Mouse (Mus musculus) right cerebral cortex, postnatal 25 days (tissue): ENCODE measurements around the gene Fam69b.

ENCODE experiments used
- DNase-seq: peaks from one replicate; pipeline ENCODE4 v3.0.0; 2022

The Fam69b gene

DNA sequence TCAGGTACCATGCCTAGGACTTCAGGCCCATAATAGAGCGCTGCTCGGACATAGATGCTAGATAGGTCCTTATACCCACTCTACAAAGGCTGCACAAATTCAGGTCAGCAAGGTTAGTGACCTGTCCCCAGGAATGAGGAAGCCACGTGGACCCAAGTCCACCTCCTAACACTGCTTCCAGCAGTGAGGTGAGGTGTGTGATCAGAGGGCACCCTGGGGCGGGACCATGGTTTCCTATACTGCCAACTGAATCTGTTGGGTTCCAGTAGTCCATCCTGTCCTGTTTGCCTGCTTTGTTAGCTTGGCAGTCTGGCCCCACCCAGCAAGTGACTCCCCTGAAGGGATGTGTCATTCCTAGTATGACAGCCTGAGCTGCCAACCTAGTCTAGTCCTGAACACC lies 28.3 kb upstream of the Fam69b start:
- no peak for DNase-seq

GRCm38 (mm10) chr2:26600664-26601063 lies 27.6 kb upstream of the Fam69b start:
- DNase-seq: no peak

DNA sequence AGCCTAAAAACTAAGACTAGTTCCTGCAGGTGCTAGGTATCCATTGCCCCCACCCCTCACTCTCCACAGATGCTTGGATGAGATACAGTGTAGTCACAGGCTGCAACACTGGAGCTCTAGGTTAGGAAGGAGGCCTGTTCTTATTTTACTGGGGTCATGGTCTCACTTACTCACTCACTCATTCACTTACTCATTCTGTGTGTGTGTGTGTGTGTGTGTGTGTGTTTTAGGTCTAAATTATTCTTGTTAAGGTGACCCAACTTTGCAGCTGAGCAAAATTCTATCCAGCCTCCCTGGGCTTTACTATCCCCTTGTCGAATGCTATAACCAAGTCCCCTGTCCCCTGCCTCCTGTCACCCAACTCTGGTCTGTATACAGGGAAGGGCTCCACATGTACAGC lies 26.7 kb upstream of the Fam69b start:
- DNase-seq: no peak

DNA sequence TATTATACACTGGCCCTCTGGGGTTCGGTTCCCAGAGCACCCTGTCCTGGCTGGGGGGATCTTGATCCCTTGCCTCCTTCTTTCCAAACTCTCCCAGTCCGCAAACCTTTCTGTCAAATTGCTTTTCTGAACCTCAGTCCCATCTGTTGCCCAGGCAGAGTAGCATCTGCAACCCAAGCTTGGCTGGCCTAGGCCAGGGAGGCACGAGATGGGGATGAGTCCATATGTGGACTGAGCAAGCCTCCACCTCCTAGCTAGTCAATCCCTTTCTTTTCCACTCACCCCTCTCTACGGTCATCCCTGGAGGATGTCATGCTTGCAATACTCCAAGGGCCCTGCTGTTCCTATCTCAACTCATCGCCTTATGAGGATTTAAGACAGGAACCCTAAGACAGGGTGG lies 25.6 kb upstream of the Fam69b start:
- no peak for DNase-seq

DNA sequence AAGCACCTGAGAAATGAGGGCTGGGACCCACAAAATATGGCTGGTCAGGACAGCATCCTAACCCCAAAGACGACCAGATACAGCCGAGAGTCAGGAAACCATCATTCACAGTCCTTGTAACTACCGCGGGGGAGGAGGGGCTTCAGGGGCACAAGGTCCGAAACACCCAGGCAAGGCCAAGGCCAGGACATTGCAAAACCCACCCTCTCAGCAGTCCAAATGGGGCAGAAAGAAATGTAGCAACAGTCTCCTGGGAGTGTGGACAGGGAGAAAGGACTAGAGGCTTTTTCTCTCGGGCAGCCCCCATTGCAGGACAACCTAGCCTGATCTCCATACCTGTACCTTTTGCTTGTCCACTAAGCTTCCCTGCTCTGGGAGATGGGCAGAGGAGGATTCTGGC lies 25.1 kb upstream of the Fam69b start:
- DNase-seq: no peak

- DNase-seq: no peak
Measured at GRCm38 (mm10) chr2:26603720-26604671, 24.3 kb upstream of the Fam69b start, which contains the start of gene Agpat2. TSS of gene Agpat2 (minus strand) at chr2:26604417.

- DNase-seq: no peak
Measured at GRCm38 (mm10) chr2:26605331-26605730, 22.9 kb upstream of the Fam69b start.

- no peak for DNase-seq
Measured at GRCm38 (mm10) chr2:26606579-26606978, 21.7 kb upstream of the Fam69b start.

GRCm38 (mm10) chr2:26607056-26607910 lies 21.0 kb upstream of the Fam69b start:
- no peak for DNase-seq

GRCm38 (mm10) chr2:26608781-26609180 lies 19.5 kb upstream of the Fam69b start:
- no peak for DNase-seq

GRCm38 (mm10) chr2:26609261-26609661 lies 19.0 kb upstream of the Fam69b start:
- no peak for DNase-seq

GRCm38 (mm10) chr2:26610526-26610925 lies 17.7 kb upstream of the Fam69b start:
- no peak for DNase-seq

- no peak for DNase-seq
Measured at GRCm38 (mm10) chr2:26611054-26611453, 17.2 kb upstream of the Fam69b start.

- DNase-seq: no peak
Measured at GRCm38 (mm10) chr2:26611896-26612295, 16.4 kb upstream of the Fam69b start.

GRCm38 (mm10) chr2:26614903-26615302 lies 13.4 kb upstream of the Fam69b start:
- no peak for DNase-seq

- peak; percentile 10 for DNase-seq
Measured at GRCm38 (mm10) chr2:26615459-26616124, 12.7 kb upstream of the Fam69b start.

GRCm38 (mm10) chr2:26617331-26617730 lies 10.9 kb upstream of the Fam69b start:
- no peak for DNase-seq

GRCm38 (mm10) chr2:26617928-26618327 lies 10.3 kb upstream of the Fam69b start:
- DNase-seq: no peak

GRCm38 (mm10) chr2:26621246-26621645 lies 7.0 kb upstream of the Fam69b start:
- DNase-seq: no peak

DNA sequence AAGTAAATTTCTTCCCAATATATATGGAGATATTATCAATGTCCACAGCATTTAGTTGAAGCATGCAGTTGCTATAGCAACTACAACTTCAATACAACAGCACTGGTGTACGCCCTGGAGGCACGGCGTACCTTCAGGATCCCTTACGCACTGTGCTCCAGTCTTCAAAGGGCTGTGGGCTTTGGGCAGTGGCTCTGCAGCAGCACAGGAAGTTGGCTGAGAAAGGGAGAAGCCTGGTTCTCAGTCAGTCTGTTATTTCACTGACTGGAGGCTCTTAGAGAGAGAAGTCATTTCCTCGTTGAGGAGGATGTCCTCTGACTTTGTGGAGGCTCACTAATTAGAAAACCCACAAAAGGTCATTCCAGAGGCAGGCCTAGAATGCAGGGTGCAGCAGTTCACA lies 5.3 kb upstream of the Fam69b start:
- DNase-seq: no peak

- no peak for DNase-seq
Measured at GRCm38 (mm10) chr2:26625419-26625818, 2.8 kb upstream of the Fam69b start.

GRCm38 (mm10) chr2:26626081-26626480 lies 2.2 kb upstream of the Fam69b start:
- DNase-seq: no peak

GRCm38 (mm10) chr2:26628792-26629437 lies 658 bp downstream of the Fam69b start:
- DNase-seq: peak; percentile 10
